Mouse (Mus musculus): Measurements from ENCODE around the gene Cpt1b. TPM values are rescaled to one million over a fixed set of nuclear protein-coding genes. Genes with fewer than 3 reads are reported as not detected.

Gene Cpt1b
- polyA plus RNA-seq, 1 experiment from 2014 or later: 0.96 TPM

GRCm38 (mm10) chr15:89379429-89379828, 46.2 kb downstream of the Cpt1b start:
- DNase-seq (ENCODE audit: low spot score): no peak

- peak; percentile 31 for DNase-seq (ENCODE audit: low spot score)
Measured at GRCm38 (mm10) chr15:89378831-89379401, 46.7 kb downstream of the Cpt1b start, which contains the start of gene Odf3b. TSS of gene Odf3b (minus strand) at chr15:89379282.

GRCm38 (mm10) chr15:89377938-89378828, 47.5 kb downstream of the Cpt1b start:
- DNase-seq (ENCODE audit: low spot score): no peak

GRCm38 (mm10) chr15:89377362-89377761, 48.3 kb downstream of the Cpt1b start:
- DNase-seq (ENCODE audit: low spot score): no peak

- no peak for DNase-seq (ENCODE audit: low spot score)
Measured at GRCm38 (mm10) chr15:89376957-89377356, 48.7 kb downstream of the Cpt1b start, which contains the start of gene Tymp. TSS of gene Tymp (minus strand) at chr15:89377039.

- no peak for DNase-seq (ENCODE audit: low spot score)
Measured at GRCm38 (mm10) chr15:89376040-89376439, 49.6 kb downstream of the Cpt1b start.

GRCm38 (mm10) chr15:89374801-89375534, 50.7 kb downstream of the Cpt1b start:
- DNase-seq (ENCODE audit: low spot score): no peak

- DNase-seq (ENCODE audit: low spot score): no peak
Measured at GRCm38 (mm10) chr15:89374340-89374739, 51.3 kb downstream of the Cpt1b start.

- DNase-seq (ENCODE audit: low spot score): peak; percentile 86
Measured at GRCm38 (mm10) chr15:89373762-89374248, 51.9 kb downstream of the Cpt1b start, which contains the start of gene Sco2. TSS of gene Sco2 (minus strand) at chr15:89373846.

- DNase-seq (ENCODE audit: low spot score): peak; percentile 91
Measured at GRCm38 (mm10) chr15:89373027-89373761, 52.5 kb downstream of the Cpt1b start.

GRCm38 (mm10) chr15:89372536-89372935, 53.1 kb downstream of the Cpt1b start:
- DNase-seq (ENCODE audit: low spot score): no peak

GRCm38 (mm10) chr15:89372068-89372467, 53.6 kb downstream of the Cpt1b start:
- no peak for DNase-seq (ENCODE audit: low spot score)

Other genes with a start within 250 kb of the Cpt1b start
- gene Plxnb2, start 245.1 kb downstream of the Cpt1b start, polyA plus RNA-seq (2015; fragmentation: Nextera tagmentation; extraction: Ambion mirVana): 19.0 and 19.4 TPM in 2 replicates
- gene Dennd6b, start 229.4 kb downstream of the Cpt1b start, polyA plus RNA-seq (2015; fragmentation: Nextera tagmentation; extraction: Ambion mirVana): 13.5 and 14.2 TPM in 2 replicates
- 30.8 and 38.2 TPM in 2 replicates for gene Ppp6r2, start 214.3 kb downstream of the Cpt1b start, polyA plus RNA-seq (2015; fragmentation: Nextera tagmentation; extraction: Ambion mirVana)
- gene Sbf1, start 110.6 kb downstream of the Cpt1b start, polyA plus RNA-seq (2015; fragmentation: Nextera tagmentation; extraction: Ambion mirVana): 50.2 and 68.3 TPM in 2 replicates
- 0.57 and 0.75 TPM in 2 replicates for gene Adm2, start 103.1 kb downstream of the Cpt1b start, polyA plus RNA-seq (2015; fragmentation: Nextera tagmentation; extraction: Ambion mirVana)
- not detected in 2 replicates for gene Miox, start 91.5 kb downstream of the Cpt1b start, polyA plus RNA-seq (2015; fragmentation: Nextera tagmentation; extraction: Ambion mirVana)
- 40.5 and 42.9 TPM in 2 replicates for gene Lmf2, start 70.2 kb downstream of the Cpt1b start, polyA plus RNA-seq (2015; fragmentation: Nextera tagmentation; extraction: Ambion mirVana)
- gene Ncaph2, start 70.1 kb downstream of the Cpt1b start, polyA plus RNA-seq (2015; fragmentation: Nextera tagmentation; extraction: Ambion mirVana): 175 and 195 TPM in 2 replicates
- 9.0 and 9.2 TPM in 2 replicates for gene Sco2, start 52.0 kb downstream of the Cpt1b start, polyA plus RNA-seq (2015; fragmentation: Nextera tagmentation; extraction: Ambion mirVana)
- 1.9 and 2.1 TPM in 2 replicates for gene Tymp, start 48.8 kb downstream of the Cpt1b start, polyA plus RNA-seq (2015; fragmentation: Nextera tagmentation; extraction: Ambion mirVana)
- gene Odf3b, start 46.6 kb downstream of the Cpt1b start, polyA plus RNA-seq (2015; fragmentation: Nextera tagmentation; extraction: Ambion mirVana): 2.9 and 4.5 TPM in 2 replicates
- gene Klhdc7b, start 40.9 kb downstream of the Cpt1b start, polyA plus RNA-seq (2015; fragmentation: Nextera tagmentation; extraction: Ambion mirVana): not detected in 2 replicates
- gene Syce3, start 15.4 kb downstream of the Cpt1b start, polyA plus RNA-seq (2015; fragmentation: Nextera tagmentation; extraction: Ambion mirVana): not detected in 2 replicates
- gene C730034F03Rik, start 3.7 kb upstream of the Cpt1b start, polyA plus RNA-seq (2015; fragmentation: Nextera tagmentation; extraction: Ambion mirVana): 2.5 and 5.1 TPM in 2 replicates
- gene Gm44502, start 3.8 kb upstream of the Cpt1b start, polyA plus RNA-seq (2015; fragmentation: Nextera tagmentation; extraction: Ambion mirVana): not detected in 2 replicates
- 62.6 and 70.8 TPM in 2 replicates for gene Chkb, start 4.0 kb upstream of the Cpt1b start, polyA plus RNA-seq (2015; fragmentation: Nextera tagmentation; extraction: Ambion mirVana)
- 0.08 TPM in 1 of 2 replicates, not detected in the other for gene Mapk8ip2, start 28.1 kb upstream of the Cpt1b start, polyA plus RNA-seq (2015; fragmentation: Nextera tagmentation; extraction: Ambion mirVana)
- 9.0 and 9.4 TPM in 2 replicates for gene Arsa, start 51.6 kb upstream of the Cpt1b start, polyA plus RNA-seq (2015; fragmentation: Nextera tagmentation; extraction: Ambion mirVana)
- 0.23 and 0.39 TPM in 2 replicates for gene Shank3, start 73.8 kb upstream of the Cpt1b start, polyA plus RNA-seq (2015; fragmentation: Nextera tagmentation; extraction: Ambion mirVana)
- not detected in 2 replicates for gene Acr, start 142.5 kb upstream of the Cpt1b start, polyA plus RNA-seq (2015; fragmentation: Nextera tagmentation; extraction: Ambion mirVana)
- gene Rabl2, start 166.1 kb upstream of the Cpt1b start, polyA plus RNA-seq (2015; fragmentation: Nextera tagmentation; extraction: Ambion mirVana): 13.0 and 15.7 TPM in 2 replicates